Mouse (Mus musculus) heart, embryonic 11.5 days (tissue): ENCODE results near the gene Radil. TPM values are rescaled to one million over a fixed set of nuclear protein-coding genes. Genes with fewer than 3 reads are reported as not detected.

Source experiments
- ATAC-seq: fragments of 200-750 bp; cut with Nextera tagmentation; replicated peaks from 2 replicates; pipeline ENCODE4 v1.8.0; 2017; ENCODE audit warnings: moderate library complexity; ENCODE audit not compliant: insufficient number of reproducible peaks, low FRiP score, low TSS enrichment
- H3K27ac ChIP-seq: fragments of 300-500 bp; sonication (generic); 2 replicates; pipeline ENCODE4 v1.5.1; 2014; ENCODE audit warnings: mild to moderate bottlenecking, low read depth, low read length
- H3K27me3 ChIP-seq: fragments of 300-500 bp; sonication (generic); 2 replicates; pipeline ENCODE4 v1.6.1; 2014; ENCODE audit warnings: mild to moderate bottlenecking, low read length, mixed read lengths; ENCODE audit not compliant: control insufficient read depth, insufficient read depth
- H3K36me3 ChIP-seq: fragments of 300-500 bp; sonication (generic); 2 replicates; pipeline ENCODE4 v1.6.1; 2014; ENCODE audit warnings: mild to moderate bottlenecking, low read length, moderate library complexity, mixed read lengths; ENCODE audit not compliant: control insufficient read depth, insufficient read depth
- H3K4me1 ChIP-seq: fragments of 300-500 bp; sonication (generic); 2 replicates; pipeline ENCODE4 v1.6.1; 2014; ENCODE audit warnings: low read length; ENCODE audit not compliant: control insufficient read depth, insufficient read depth
- H3K4me2 ChIP-seq: fragments of 300-500 bp; sonication (generic); 2 replicates; pipeline ENCODE4 v1.6.1; 2014; ENCODE audit warnings: mild to moderate bottlenecking, moderate library complexity
- H3K4me3 ChIP-seq: fragments of 300-500 bp; sonication (generic); 2 replicates; pipeline ENCODE4 v1.5.1; 2014; ENCODE audit warnings: low read depth, low read length
- H3K9ac ChIP-seq: fragments of 300-500 bp; sonication (generic); 2 replicates; pipeline ENCODE4 v1.6.1; 2014; ENCODE audit warnings: mild to moderate bottlenecking, low read depth, low read length, moderate library complexity
- H3K9me3 ChIP-seq: fragments of 300-500 bp; sonication (generic); replicated peaks from 2 replicates; pipeline ENCODE4 v1.6.1; 2016; ENCODE audit warnings: low read length; ENCODE audit not compliant: control insufficient read depth
- WGBS: fragments of 180-500 bp; shearing (Covaris S2); extraction: QIAGEN DNeasy Blood & Tissue Kit; methylation state at CpG from one replicate; pipeline ENCODE4 v1.1.7; 2014; ENCODE audit not compliant: insufficient replicate concordance; 5-methylcytosine and 5-hydroxymethylcytosine counted together
- polyA plus RNA-seq: library from polyadenylated mRNA; unstranded; fragments of >200 nt; fragmentation: Nextera tagmentation; extraction: Ambion mirVana; gene quantifications from 2 replicates; pipeline ENCODE4 v1.2.1, GENCODE M21; 2014

The Radil gene
- polyA plus RNA-seq, 1 experiment from 2014 or later = 10.0 TPM

GRCm38 (mm10) chr5:142443514-142443913, 107.4 kb downstream of the Radil start:
- 74% methylated on average over 15 of the region's 15 CpGs for WGBS
- no peak overlapping the region for H3K4me2 ChIP-seq
- H3K4me3 ChIP-seq = no peak overlapping the region
- no peaks in the 10 kb centered on the region for H3K27me3 ChIP-seq
- H3K36me3 ChIP-seq = no peaks in the 10 kb centered on the region
- 0 out of 2 replicates have a peak overlapping the region, but pooled peaks have one; percentile 7 for H3K9ac ChIP-seq
- no peak for ATAC-seq
- peaks cover 58% of the 10 kb centered on the region for H3K4me1 ChIP-seq
- no peaks in the 10 kb centered on the region for H3K9me3 ChIP-seq
- H3K27ac ChIP-seq = no peak overlapping the region

- Histone ChIP-seq H3K4me3 (no peak overlapping the region), H3K36me3 (no peaks in the 10 kb centered on the region), H3K4me2 (no peak overlapping the region), H3K27me3 (no peaks in the 10 kb centered on the region), H3K9ac (no peak overlapping the region), H3K27ac (peak overlapping the region; percentile 94; the same call in 1 of the 2 replicates), H3K9me3 (no peaks in the 10 kb centered on the region), H3K4me1 (peaks cover 53% of the 10 kb centered on the region)
- no peak for ATAC-seq
- 80% methylated on average over 7 of the region's 7 CpGs for WGBS
Measured at GRCm38 (mm10) chr5:142442045-142442440, 108.9 kb downstream of the Radil start.

- H3K4me2 ChIP-seq = peak overlapping the region; percentile 77
- peak overlapping the region; percentile 94 for H3K27ac ChIP-seq
- peak overlapping the region; percentile 40; the same call in 1 of the 2 replicates for H3K4me3 ChIP-seq
- no peaks in the 10 kb centered on the region for H3K9me3 ChIP-seq
- H3K36me3 ChIP-seq = no peaks in the 10 kb centered on the region
- peak overlapping the region; percentile 71 for H3K9ac ChIP-seq
- ATAC-seq = no peak
- peaks cover 53% of the 10 kb centered on the region for H3K4me1 ChIP-seq
- no peaks in the 10 kb centered on the region for H3K27me3 ChIP-seq
- 61% methylated on average over 22 of the region's 22 CpGs for WGBS
Measured at GRCm38 (mm10) chr5:142441332-142442044, 109.4 kb downstream of the Radil start.

- peaks cover 49% of the 10 kb centered on the region for H3K4me1 ChIP-seq
- H3K4me3 ChIP-seq = peak overlapping the region; percentile 40
- no peaks in the 10 kb centered on the region for H3K9me3 ChIP-seq
- peak overlapping the region; percentile 71 for H3K9ac ChIP-seq
- H3K27ac ChIP-seq = peak overlapping the region; percentile 94
- H3K36me3 ChIP-seq = peaks cover 9% of the 10 kb centered on the region
- H3K27me3 ChIP-seq = no peaks in the 10 kb centered on the region
- under 1% methylated on average over 19 of the region's 19 CpGs for WGBS
- ATAC-seq = peak; percentile 95
- peak overlapping the region; percentile 77 for H3K4me2 ChIP-seq
Measured at GRCm38 (mm10) chr5:142440451-142441147, 110.3 kb downstream of the Radil start.

GRCm38 (mm10) chr5:142439911-142440432, 110.9 kb downstream of the Radil start:
- peak overlapping the region; percentile 94 for H3K27ac ChIP-seq
- ATAC-seq = peak; percentile 20; the same call in 1 of the 2 replicates
- peaks cover 14% of the 10 kb centered on the region for H3K36me3 ChIP-seq
- peaks cover 43% of the 10 kb centered on the region for H3K4me1 ChIP-seq
- H3K4me2 ChIP-seq = peak overlapping the region; percentile 77
- peak overlapping the region; percentile 40 for H3K4me3 ChIP-seq
- no peaks in the 10 kb centered on the region for H3K9me3 ChIP-seq
- H3K27me3 ChIP-seq = no peaks in the 10 kb centered on the region
- peak overlapping the region; percentile 71 for H3K9ac ChIP-seq
- WGBS = 2% methylated on average over 12 of the region's 12 CpGs

GRCm38 (mm10) chr5:142438380-142438938, 112.4 kb downstream of the Radil start:
- ATAC-seq = no peak
- H3K27ac ChIP-seq = no peak overlapping the region
- WGBS = 85% methylated on average over 16 of the region's 16 CpGs

GRCm38 (mm10) chr5:142435736-142436135, 115.2 kb downstream of the Radil start:
- 94% methylated on average over 15 of the region's 15 CpGs for WGBS
- no peak overlapping the region for H3K4me3 ChIP-seq
- no peak overlapping the region for H3K27ac ChIP-seq

More at GRCm38 (mm10) chr5:142438380-142438938, 112.4 kb downstream of the Radil start:
- Histone ChIP-seq H3K9me3 (no peaks in the 10 kb centered on the region), H3K4me3 (no peak overlapping the region), H3K4me1 (peaks cover 33% of the 10 kb centered on the region), H3K4me2 (no peak overlapping the region), H3K27me3 (no peaks in the 10 kb centered on the region), H3K9ac (no peak overlapping the region), H3K36me3 (peaks cover 14% of the 10 kb centered on the region)

More at GRCm38 (mm10) chr5:142435736-142436135, 115.2 kb downstream of the Radil start:
- no peak overlapping the region for H3K4me2 ChIP-seq
- no peak for ATAC-seq
- no peak overlapping the region for H3K9ac ChIP-seq
- H3K9me3 ChIP-seq = no peaks in the 10 kb centered on the region
- no peaks in the 10 kb centered on the region for H3K27me3 ChIP-seq
- H3K36me3 ChIP-seq = peaks cover 14% of the 10 kb centered on the region
- H3K4me1 ChIP-seq = peaks cover 33% of the 10 kb centered on the region
